Mouse (Mus musculus): ENCODE results near the gene C9. TPM values are rescaled to one million over a fixed set of nuclear protein-coding genes. Genes with fewer than 3 reads are reported as not detected.

The C9 gene
- polyA plus RNA-seq, 1 experiment from 2014 or later, result 0.10 TPM

GRCm38 (mm10) chr15:6435281-6435680 lies 9.8 kb upstream of the C9 start:
- no peak overlapping the region for H3K4me3 ChIP-seq
- H3K36me3 ChIP-seq, result 0 out of 2 replicates have a peak, but pooled peaks cover 6% of the 10 kb centered on the region
- H3K9me3 ChIP-seq (replicated peaks), result 0 out of 2 replicates have a peak, but pooled peaks cover 4% of the 10 kb centered on the region
- no peaks in the 10 kb centered on the region for H3K4me1 ChIP-seq
- no peak overlapping the region for H3K27ac ChIP-seq
- H3K27me3 ChIP-seq (replicated peaks), result no peaks in the 10 kb centered on the region
- no peak overlapping the region for H3K9ac ChIP-seq
- no peak for ATAC-seq
- H3K4me2 ChIP-seq, result no peak overlapping the region
- 72% methylated on average over 7 of the region's 7 CpGs for WGBS (ENCODE audit: insufficient replicate concordance)

- Histone ChIP-seq H3K4me2 (no peak overlapping the region), H3K4me1 (no peaks in the 10 kb centered on the region), H3K27ac (no peak overlapping the region), H3K27me3 (replicated peaks) (no peaks in the 10 kb centered on the region), H3K36me3 (0 out of 2 replicates have a peak, but pooled peaks cover 6% of the 10 kb centered on the region), H3K9ac (no peak overlapping the region), H3K4me3 (no peak overlapping the region), H3K9me3 (replicated peaks) (0 out of 2 replicates have a peak, but pooled peaks cover 4% of the 10 kb centered on the region)
- 37% methylated on average over 2 of the region's 2 CpGs for WGBS (ENCODE audit: insufficient replicate concordance)
- ATAC-seq, result no peak
Measured at GRCm38 (mm10) chr15:6435773-6436172, 9.4 kb upstream of the C9 start.

- Histone ChIP-seq H3K9ac (no peak overlapping the region), H3K27ac (no peak overlapping the region), H3K4me3 (no peak overlapping the region), H3K27me3 (replicated peaks) (no peaks in the 10 kb centered on the region), H3K4me2 (no peak overlapping the region), H3K4me1 (no peaks in the 10 kb centered on the region), H3K36me3 (0 out of 2 replicates have a peak, but pooled peaks cover 6% of the 10 kb centered on the region), H3K9me3 (replicated peaks) (0 out of 2 replicates have a peak, but pooled peaks cover 4% of the 10 kb centered on the region)
- WGBS (ENCODE audit: insufficient replicate concordance), result 69% methylated on average over 3 of the region's 3 CpGs
- ATAC-seq, result no peak
Measured at GRCm38 (mm10) chr15:6438685-6439084, 6.4 kb upstream of the C9 start.

- no peak for ATAC-seq
- WGBS (ENCODE audit: insufficient replicate concordance), result 59% methylated on average over 2 of the region's 2 CpGs
Measured at GRCm38 (mm10) chr15:6444452-6444851, 675 bp upstream of the C9 start.

GRCm38 (mm10) chr15:6446181-6446580 lies 1.1 kb downstream of the C9 start:
- Histone ChIP-seq H3K4me1 (no peaks in the 10 kb centered on the region), H3K36me3 (no peaks in the 10 kb centered on the region), H3K9me3 (replicated peaks) (no peaks in the 10 kb centered on the region), H3K27ac (no peak overlapping the region), H3K4me3 (no peak overlapping the region), H3K27me3 (replicated peaks) (no peaks in the 10 kb centered on the region), H3K9ac (no peak overlapping the region), H3K4me2 (no peak overlapping the region)
- no peak for ATAC-seq
- WGBS (ENCODE audit: insufficient replicate concordance), result 43% methylated on average over 1 of the region's 1 CpGs

More at GRCm38 (mm10) chr15:6444452-6444851, 675 bp upstream of the C9 start:
- Histone ChIP-seq H3K27ac (no peak overlapping the region), H3K4me2 (no peak overlapping the region), H3K9me3 (replicated peaks) (no peaks in the 10 kb centered on the region), H3K4me3 (no peak overlapping the region), H3K27me3 (replicated peaks) (no peaks in the 10 kb centered on the region), H3K36me3 (no peaks in the 10 kb centered on the region), H3K9ac (no peak overlapping the region), H3K4me1 (no peaks in the 10 kb centered on the region)

GRCm38 (mm10) chr15:6448892-6449291 lies 3.8 kb downstream of the C9 start:
- Histone ChIP-seq H3K4me2 (no peak overlapping the region), H3K9me3 (replicated peaks) (no peaks in the 10 kb centered on the region), H3K4me3 (no peak overlapping the region), H3K9ac (no peak overlapping the region), H3K27ac (no peak overlapping the region), H3K4me1 (no peaks in the 10 kb centered on the region), H3K36me3 (no peaks in the 10 kb centered on the region), H3K27me3 (replicated peaks) (no peaks in the 10 kb centered on the region)
- WGBS (ENCODE audit: insufficient replicate concordance), result 45% methylated on average over 9 of the region's 9 CpGs
- no peak for ATAC-seq

GRCm38 (mm10) chr15:6454461-6454860 lies 9.3 kb downstream of the C9 start:
- Histone ChIP-seq H3K9ac (no peak overlapping the region), H3K9me3 (replicated peaks) (no peaks in the 10 kb centered on the region), H3K4me3 (no peak overlapping the region), H3K36me3 (no peaks in the 10 kb centered on the region), H3K27me3 (replicated peaks) (no peaks in the 10 kb centered on the region), H3K4me1 (no peaks in the 10 kb centered on the region), H3K27ac (no peak overlapping the region), H3K4me2 (no peak overlapping the region)
- WGBS (ENCODE audit: insufficient replicate concordance), result 60% methylated on average over 2 of the region's 2 CpGs
- ATAC-seq, result no peak

- Histone ChIP-seq H3K27me3 (replicated peaks) (no peaks in the 10 kb centered on the region), H3K36me3 (no peaks in the 10 kb centered on the region), H3K4me3 (no peak overlapping the region), H3K4me2 (no peak overlapping the region), H3K27ac (no peak overlapping the region), H3K4me1 (no peaks in the 10 kb centered on the region), H3K9me3 (replicated peaks) (no peaks in the 10 kb centered on the region), H3K9ac (no peak overlapping the region)
- no peak for ATAC-seq
- WGBS (ENCODE audit: insufficient replicate concordance), result 68% methylated on average over 8 of the region's 8 CpGs
Measured at GRCm38 (mm10) chr15:6461381-6461780, 16.3 kb downstream of the C9 start.

- Histone ChIP-seq H3K36me3 (no peaks in the 10 kb centered on the region), H3K27ac (no peak overlapping the region), H3K4me1 (no peaks in the 10 kb centered on the region), H3K9me3 (replicated peaks) (no peaks in the 10 kb centered on the region), H3K4me2 (no peak overlapping the region), H3K9ac (no peak overlapping the region), H3K27me3 (replicated peaks) (no peaks in the 10 kb centered on the region), H3K4me3 (no peak overlapping the region)
- 73% methylated on average over 3 of the region's 3 CpGs for WGBS (ENCODE audit: insufficient replicate concordance)
- ATAC-seq, result no peak
Measured at GRCm38 (mm10) chr15:6463361-6463923, 18.3 kb downstream of the C9 start.

- no peaks in the 10 kb centered on the region for H3K4me1 ChIP-seq
- ATAC-seq, result no peak
- no peak overlapping the region for H3K9ac ChIP-seq
- H3K27ac ChIP-seq, result no peak overlapping the region
- H3K9me3 ChIP-seq (replicated peaks), result no peaks in the 10 kb centered on the region
- WGBS (ENCODE audit: insufficient replicate concordance), result 72% methylated on average over 10 of the region's 10 CpGs
- H3K4me2 ChIP-seq, result no peak overlapping the region
- H3K36me3 ChIP-seq, result no peaks in the 10 kb centered on the region
- H3K4me3 ChIP-seq, result no peak overlapping the region
- H3K27me3 ChIP-seq (replicated peaks), result no peaks in the 10 kb centered on the region
Measured at GRCm38 (mm10) chr15:6466995-6467394, 21.9 kb downstream of the C9 start.

GRCm38 (mm10) chr15:6468845-6469244 lies 23.7 kb downstream of the C9 start:
- Histone ChIP-seq H3K9ac (no peak overlapping the region), H3K27me3 (replicated peaks) (no peaks in the 10 kb centered on the region), H3K9me3 (replicated peaks) (no peaks in the 10 kb centered on the region), H3K36me3 (no peaks in the 10 kb centered on the region), H3K4me2 (no peak overlapping the region), H3K4me1 (no peaks in the 10 kb centered on the region), H3K27ac (no peak overlapping the region), H3K4me3 (no peak overlapping the region)
- WGBS (ENCODE audit: insufficient replicate concordance), result 76% methylated on average over 1 of the region's 1 CpGs
- ATAC-seq, result no peak

- no peak overlapping the region for H3K27ac ChIP-seq
- no peak overlapping the region for H3K4me2 ChIP-seq
- no peak for ATAC-seq
- 62% methylated on average over 3 of the region's 3 CpGs for WGBS (ENCODE audit: insufficient replicate concordance)
- no peaks in the 10 kb centered on the region for H3K9me3 ChIP-seq (replicated peaks)
- H3K27me3 ChIP-seq (replicated peaks), result no peaks in the 10 kb centered on the region
- H3K9ac ChIP-seq, result no peak overlapping the region
- H3K4me3 ChIP-seq, result no peak overlapping the region
- no peaks in the 10 kb centered on the region for H3K4me1 ChIP-seq
- H3K36me3 ChIP-seq, result no peaks in the 10 kb centered on the region
Measured at GRCm38 (mm10) chr15:6469384-6469783, 24.3 kb downstream of the C9 start.

GRCm38 (mm10) chr15:6483561-6483960 lies 38.4 kb downstream of the C9 start:
- H3K4me3 ChIP-seq, result no peak overlapping the region
- no peaks in the 10 kb centered on the region for H3K4me1 ChIP-seq
- no peaks in the 10 kb centered on the region for H3K27me3 ChIP-seq (replicated peaks)
- no peak overlapping the region for H3K4me2 ChIP-seq
- H3K36me3 ChIP-seq, result no peaks in the 10 kb centered on the region
- H3K27ac ChIP-seq, result no peak overlapping the region
- H3K9me3 ChIP-seq (replicated peaks), result no peaks in the 10 kb centered on the region
- no peak for ATAC-seq
- 59% methylated on average over 3 of the region's 3 CpGs for WGBS (ENCODE audit: insufficient replicate concordance)
- no peak overlapping the region for H3K9ac ChIP-seq
